Mouse (Mus musculus) macrophage (primary cell): ENCODE measurements around the gene Fam83b. TPM values are rescaled to one million over a fixed set of nuclear protein-coding genes. Genes with fewer than 3 reads are reported as not detected.

ENCODE experiments used
- H3K27ac ChIP-seq: fragments of 350-480 bp; formaldehyde crosslinking; 2 replicates; pipeline ENCODE4 v1.9.0; 2021
- H3K36me3 ChIP-seq: fragments of 350-480 bp; formaldehyde crosslinking; 2 replicates; pipeline ENCODE4 v1.9.0; 2021; ENCODE audit errors: inconsistent target
- H3K4me3 ChIP-seq: fragments of 350-480 bp; formaldehyde crosslinking; 2 replicates; pipeline ENCODE4 v1.9.0; 2021; ENCODE audit errors: inconsistent target
- H3K79me2 ChIP-seq: fragments of 350-480 bp; formaldehyde crosslinking; 2 replicates; pipeline ENCODE4 v1.9.0; 2021; ENCODE audit errors: inconsistent target
- WGBS: methylation state at CpG from one replicate; pipeline ENCODE4 v1.1.7; 2026; ENCODE audit warnings: inconsistent platforms; ENCODE audit not compliant: missing documents; 5-methylcytosine and 5-hydroxymethylcytosine counted together
- polyA plus RNA-seq: library from polyadenylated mRNA; stranded (reverse); fragments of 250-400 nt; gene quantifications from 3 replicates; pipeline ENCODE4 v1.2.4, GENCODE M21; 2018; ENCODE audit warnings: inconsistent platforms

The Fam83b gene
- polyA plus RNA-seq, 1 experiment from 2014 or later, result not detected

DNA sequence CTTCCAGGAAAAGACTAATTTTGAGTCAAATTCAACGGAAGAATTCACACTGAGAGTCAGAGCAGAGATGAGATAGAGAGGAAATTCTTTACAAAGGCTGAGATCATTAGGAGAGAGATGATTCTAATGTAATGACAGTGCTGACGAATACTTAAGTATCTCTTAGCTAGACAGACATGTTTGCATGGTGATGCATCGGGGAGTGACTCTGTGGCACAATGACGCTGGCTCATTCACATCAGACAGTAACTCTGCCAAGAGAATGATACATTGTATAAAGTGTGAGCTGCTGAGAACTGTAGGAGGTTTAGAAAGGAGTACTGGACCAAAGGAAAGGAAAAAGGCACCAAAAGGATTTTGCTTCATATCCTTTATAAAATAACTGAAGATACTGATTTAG is 26.2 kb downstream of the Fam83b start:
- WGBS, result 43% methylated on average over 4 of the region's 4 CpGs
- Histone ChIP-seq H3K36me3 (no peaks in the 10 kb centered on the region), H3K4me3 (no peak overlapping the region), H3K27ac (no peak overlapping the region), H3K79me2 (no peaks in the 10 kb centered on the region)

DNA sequence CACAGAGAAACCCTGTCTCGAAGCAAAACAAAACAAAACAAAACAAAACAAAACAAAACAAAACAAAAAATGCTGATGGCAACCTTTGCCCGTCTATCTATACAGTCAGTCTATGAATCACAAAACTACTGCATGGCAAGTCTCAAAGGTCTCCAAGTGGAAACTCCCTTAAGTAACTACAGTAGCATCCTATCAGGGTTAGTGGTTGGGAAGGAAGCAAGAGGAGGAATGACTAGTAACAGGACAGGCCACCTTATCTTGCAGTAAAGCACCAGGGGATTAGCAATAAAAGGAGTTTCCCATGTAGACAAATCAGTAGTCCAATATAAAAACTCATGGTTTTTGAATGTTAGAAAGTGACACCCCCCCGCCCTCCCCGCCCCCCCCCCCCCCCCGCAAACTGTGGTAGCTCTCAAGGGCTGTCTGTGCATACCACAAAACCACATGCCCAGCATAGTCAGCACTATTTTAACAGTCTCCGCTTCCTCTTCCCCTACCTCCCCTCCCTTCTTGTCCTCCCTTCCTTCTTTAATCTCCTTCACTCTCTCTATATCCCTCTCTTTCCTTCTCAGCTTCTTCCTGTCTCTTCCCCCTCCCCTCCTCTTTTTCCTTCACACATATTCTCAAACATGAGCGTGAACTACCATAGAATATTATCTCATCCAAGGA is 26.8 kb downstream of the Fam83b start:
- no peaks in the 10 kb centered on the region for H3K36me3 ChIP-seq
- WGBS, result 28% methylated on average over 7 of the region's 7 CpGs
- no peak overlapping the region for H3K27ac ChIP-seq
- H3K4me3 ChIP-seq, result no peak overlapping the region
- no peaks in the 10 kb centered on the region for H3K79me2 ChIP-seq

DNA sequence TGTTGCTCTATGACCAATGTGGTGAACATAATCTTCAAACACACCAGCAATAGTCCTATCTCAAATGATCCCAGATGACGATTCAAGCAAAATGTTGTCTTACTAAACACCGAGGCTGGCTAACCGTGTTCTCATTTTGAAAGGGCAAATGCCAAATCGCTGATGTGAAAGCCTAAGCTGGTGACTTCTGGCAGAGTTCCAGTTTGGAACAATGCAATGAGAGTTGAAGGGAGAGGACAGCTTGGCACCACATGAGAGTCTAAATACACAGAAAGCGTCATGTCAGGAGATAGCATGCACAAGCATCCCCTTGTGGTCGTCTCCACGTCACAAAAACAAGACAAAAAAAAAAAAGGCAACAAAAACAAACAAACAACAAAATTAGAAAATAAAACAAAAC is 27.6 kb downstream of the Fam83b start:
- WGBS, result 46% methylated on average over 7 of the region's 7 CpGs
- no peaks in the 10 kb centered on the region for H3K36me3 ChIP-seq

DNA sequence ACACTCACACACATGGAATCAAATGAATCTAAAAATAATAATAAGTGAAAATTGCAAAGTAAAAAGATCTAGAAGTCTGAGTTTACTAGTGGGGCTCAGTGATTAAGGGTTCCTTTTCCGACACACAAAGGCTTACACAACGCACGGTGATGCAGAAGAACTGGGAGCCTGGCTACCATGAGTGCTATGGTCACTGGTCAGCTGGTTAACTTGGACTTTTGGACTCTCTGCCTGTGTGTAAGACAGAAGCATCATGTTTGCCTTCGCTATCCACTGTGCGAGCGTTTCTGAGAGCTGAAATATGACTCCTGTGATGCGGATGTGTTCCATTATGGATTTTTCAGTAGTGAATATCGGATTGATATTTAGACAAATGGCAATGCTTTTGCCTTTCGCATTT is 30.9 kb downstream of the Fam83b start:
- 93% methylated on average over 8 of the region's 9 CpGs for WGBS
- H3K79me2 ChIP-seq, result no peaks in the 10 kb centered on the region
- no peak overlapping the region for H3K27ac ChIP-seq
- H3K4me3 ChIP-seq, result no peak overlapping the region
- no peaks in the 10 kb centered on the region for H3K36me3 ChIP-seq

More for the DNA sequence above, 27.6 kb downstream of the Fam83b start:
- Histone ChIP-seq H3K4me3 (no peak overlapping the region), H3K27ac (no peak overlapping the region), H3K79me2 (no peaks in the 10 kb centered on the region)

DNA sequence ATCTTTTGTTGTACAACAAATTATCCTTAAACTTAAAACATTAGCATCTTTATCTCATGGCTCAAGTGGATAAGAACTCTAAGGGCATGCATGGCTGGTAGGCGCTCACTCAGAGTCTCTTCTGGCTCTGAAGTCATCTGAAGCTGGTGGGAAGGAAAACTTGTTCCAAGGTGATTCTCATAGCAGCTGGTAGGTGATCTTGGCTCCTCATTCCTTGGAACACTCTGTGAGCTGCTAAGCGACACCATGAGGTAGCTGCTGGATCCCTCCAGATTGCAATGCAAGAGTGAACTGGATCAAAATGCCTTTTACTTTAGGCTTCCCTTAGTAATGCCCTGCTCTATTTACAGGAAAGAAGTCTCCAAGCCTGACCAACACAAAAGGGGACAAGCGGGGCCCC is 34.5 kb downstream of the Fam83b start:
- H3K4me3 ChIP-seq, result no peak overlapping the region
- no peaks in the 10 kb centered on the region for H3K79me2 ChIP-seq
- H3K36me3 ChIP-seq, result no peaks in the 10 kb centered on the region
- WGBS, result 97% methylated on average over 3 of the region's 3 CpGs
- H3K27ac ChIP-seq, result no peak overlapping the region

DNA sequence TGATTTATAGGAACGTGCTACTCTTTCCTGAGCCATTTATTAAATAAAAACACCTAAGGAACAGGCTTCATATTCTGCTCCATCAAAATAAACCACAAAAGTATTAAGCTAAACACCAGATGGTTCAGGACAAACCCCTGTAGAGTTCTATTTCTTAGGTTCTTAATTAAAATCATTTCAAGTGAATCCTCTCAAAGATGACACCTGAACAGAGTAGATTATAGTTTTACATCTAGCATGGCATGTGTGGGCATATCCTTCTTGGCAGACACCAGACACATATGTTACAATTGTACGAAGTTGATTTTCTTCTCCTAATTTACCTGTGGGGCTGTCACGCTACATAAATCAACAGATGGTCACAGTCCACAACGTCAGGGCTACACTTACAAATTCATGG is 35.5 kb downstream of the Fam83b start:
- Histone ChIP-seq H3K27ac (no peak overlapping the region), H3K36me3 (no peaks in the 10 kb centered on the region), H3K4me3 (no peak overlapping the region), H3K79me2 (no peaks in the 10 kb centered on the region)
- WGBS, result 85% methylated on average over 4 of the region's 4 CpGs

DNA sequence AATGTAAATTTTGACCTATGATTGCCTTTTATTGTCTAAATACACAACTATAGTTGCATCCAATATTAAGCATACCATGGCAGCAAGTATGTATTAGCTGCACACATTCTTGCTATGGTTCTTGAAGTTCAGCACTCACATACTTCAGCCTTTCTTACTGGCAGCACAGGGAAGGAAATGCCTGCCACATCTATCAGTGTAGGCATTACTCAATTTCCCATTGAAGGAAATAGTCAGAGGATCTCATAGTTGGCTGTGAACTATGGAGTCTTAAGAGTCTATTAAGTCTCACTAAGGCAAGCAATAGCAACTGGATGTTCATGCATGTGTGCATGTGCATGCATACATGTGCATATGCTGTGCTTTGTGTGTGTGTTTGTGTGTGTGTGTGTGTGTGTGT is 41.3 kb downstream of the Fam83b start:
- H3K4me3 ChIP-seq, result no peak overlapping the region
- H3K27ac ChIP-seq, result no peak overlapping the region
- H3K79me2 ChIP-seq, result no peaks in the 10 kb centered on the region
- no peaks in the 10 kb centered on the region for H3K36me3 ChIP-seq

DNA sequence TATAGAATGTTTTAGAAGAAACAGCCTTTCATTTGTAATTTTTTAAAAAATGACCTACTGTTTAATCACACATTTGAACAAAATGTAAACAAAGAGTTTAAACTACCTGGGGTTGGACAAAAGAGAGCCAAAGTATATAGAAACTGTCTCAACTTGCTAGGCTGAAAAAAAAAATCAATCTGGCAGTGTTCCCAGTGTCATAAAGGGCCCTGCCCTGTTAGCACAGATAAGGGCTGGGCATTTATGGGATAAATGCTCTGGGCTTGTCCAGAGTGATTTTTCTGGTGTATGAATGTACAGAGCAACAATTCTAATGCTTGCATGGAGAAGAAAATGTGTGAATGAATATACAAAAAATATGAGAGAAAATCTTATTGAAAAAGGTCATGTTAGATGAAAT is 43.8 kb downstream of the Fam83b start:
- no peaks in the 10 kb centered on the region for H3K36me3 ChIP-seq
- H3K27ac ChIP-seq, result no peak overlapping the region
- H3K4me3 ChIP-seq, result no peak overlapping the region
- H3K79me2 ChIP-seq, result no peaks in the 10 kb centered on the region

DNA sequence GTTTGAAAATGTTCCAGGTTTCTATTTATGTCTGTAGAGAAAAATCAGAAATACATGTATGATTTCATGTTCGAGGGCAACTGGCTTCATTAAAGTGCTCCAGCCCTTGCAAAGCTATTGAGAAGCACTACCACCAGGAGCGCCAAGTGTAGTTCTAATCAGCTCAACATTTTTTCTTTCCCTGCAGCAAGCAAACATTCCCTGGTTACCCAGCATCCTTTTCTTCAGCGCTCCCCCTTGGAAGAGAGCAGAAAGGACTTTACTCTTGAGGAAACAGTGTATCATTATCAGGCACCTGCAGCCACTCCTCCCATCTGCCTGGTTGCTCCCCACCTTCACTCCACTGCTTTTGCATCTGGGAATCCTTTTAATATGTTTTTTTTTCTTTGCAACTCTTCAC is 45.3 kb downstream of the Fam83b start:
- H3K79me2 ChIP-seq, result no peaks in the 10 kb centered on the region
- no peak overlapping the region for H3K4me3 ChIP-seq
- H3K36me3 ChIP-seq, result no peaks in the 10 kb centered on the region
- no peak overlapping the region for H3K27ac ChIP-seq
- WGBS, result 92% methylated on average over 3 of the region's 3 CpGs

DNA sequence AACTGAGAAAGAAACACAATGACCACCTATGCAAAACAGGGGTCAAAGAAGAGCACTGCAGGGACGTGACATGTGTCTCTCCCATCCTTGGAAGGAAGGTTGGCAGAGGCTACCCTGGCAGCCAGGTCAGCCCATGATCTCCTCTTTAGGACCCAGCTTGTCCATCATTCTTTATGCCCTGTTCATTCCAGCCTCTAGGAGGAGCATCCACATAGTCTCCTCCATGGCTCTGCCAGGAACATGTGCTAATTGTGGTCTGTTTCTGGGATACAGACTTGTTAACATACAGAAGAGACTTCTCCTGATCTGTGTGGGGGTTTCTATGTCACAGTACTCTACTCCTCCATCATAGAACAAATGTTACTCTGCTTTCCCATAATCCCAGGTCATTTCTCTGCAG is 48.3 kb downstream of the Fam83b start:
- 85% methylated on average over 1 of the region's 1 CpGs for WGBS

DNA sequence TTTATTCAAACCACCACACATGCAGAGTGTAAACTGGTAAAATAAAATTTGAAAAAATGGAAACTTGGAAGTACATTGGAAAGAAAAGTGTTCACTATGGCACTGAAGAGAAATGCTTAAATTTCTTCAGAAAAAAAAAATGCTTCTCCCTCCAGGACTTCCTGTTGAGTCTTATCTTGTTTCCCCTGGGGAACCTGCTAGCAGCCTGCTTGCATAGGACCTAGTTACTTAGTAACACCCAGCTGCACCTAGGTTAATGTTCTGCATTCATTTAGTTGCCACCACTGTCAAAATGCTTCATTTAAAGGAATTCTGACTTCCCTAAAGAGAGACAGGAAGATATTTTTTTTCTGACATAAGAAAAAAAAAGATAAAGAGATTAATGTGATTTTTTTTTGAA is 61.3 kb downstream of the Fam83b start:
- Histone ChIP-seq H3K79me2 (no peaks in the 10 kb centered on the region), H3K36me3 (no peaks in the 10 kb centered on the region), H3K27ac (no peak overlapping the region), H3K4me3 (no peak overlapping the region)

More for the DNA sequence above, 48.3 kb downstream of the Fam83b start:
- Histone ChIP-seq H3K27ac (no peak overlapping the region), H3K4me3 (no peak overlapping the region), H3K36me3 (no peaks in the 10 kb centered on the region), H3K79me2 (no peaks in the 10 kb centered on the region)

DNA sequence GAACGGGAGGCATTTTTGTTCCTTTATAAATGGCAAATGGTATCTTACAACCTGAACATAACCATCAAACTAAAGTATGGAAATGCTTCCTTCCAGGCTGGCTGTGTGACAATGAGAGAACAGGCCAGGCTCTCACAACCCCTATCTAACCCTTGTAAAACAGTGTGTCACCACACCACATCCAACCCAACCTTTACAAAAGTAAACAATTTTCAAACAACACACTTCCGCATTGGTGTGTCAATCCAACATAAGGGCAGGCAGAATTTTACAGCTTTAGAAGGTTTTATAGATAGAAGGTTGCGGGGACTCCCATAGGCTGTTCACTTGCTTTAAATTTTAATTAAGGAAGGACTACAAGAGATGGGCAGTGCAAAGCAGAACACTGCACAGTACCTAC is 77.2 kb downstream of the Fam83b start:
- Histone ChIP-seq H3K36me3 (no peaks in the 10 kb centered on the region), H3K79me2 (no peaks in the 10 kb centered on the region), H3K4me3 (no peak overlapping the region), H3K27ac (no peak overlapping the region)
- 95% methylated on average over 3 of the region's 3 CpGs for WGBS

DNA sequence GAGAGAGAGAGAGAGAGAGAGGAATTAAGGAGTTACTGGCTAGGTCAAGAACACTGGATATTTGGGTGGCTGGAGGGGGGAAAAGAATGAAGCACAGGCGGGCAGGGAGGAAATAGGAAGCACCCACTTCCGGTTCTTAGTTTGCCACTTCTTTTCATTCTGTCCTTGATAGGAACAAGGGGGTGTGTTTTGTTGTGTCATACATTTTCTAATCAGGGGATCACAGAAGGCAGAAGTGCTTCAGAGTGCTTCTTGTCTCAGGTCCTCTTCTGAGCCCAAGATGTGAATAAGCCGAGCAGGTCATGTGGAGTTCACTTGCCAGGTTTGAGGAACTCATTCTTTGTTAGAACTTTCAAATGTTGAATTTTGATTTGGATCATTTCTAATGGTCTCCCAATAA is 86.8 kb downstream of the Fam83b start:
- H3K79me2 ChIP-seq, result no peaks in the 10 kb centered on the region
- WGBS, result 9% methylated on average over 3 of the region's 3 CpGs
- no peak overlapping the region for H3K27ac ChIP-seq
- H3K36me3 ChIP-seq, result no peaks in the 10 kb centered on the region
- H3K4me3 ChIP-seq, result no peak overlapping the region

DNA sequence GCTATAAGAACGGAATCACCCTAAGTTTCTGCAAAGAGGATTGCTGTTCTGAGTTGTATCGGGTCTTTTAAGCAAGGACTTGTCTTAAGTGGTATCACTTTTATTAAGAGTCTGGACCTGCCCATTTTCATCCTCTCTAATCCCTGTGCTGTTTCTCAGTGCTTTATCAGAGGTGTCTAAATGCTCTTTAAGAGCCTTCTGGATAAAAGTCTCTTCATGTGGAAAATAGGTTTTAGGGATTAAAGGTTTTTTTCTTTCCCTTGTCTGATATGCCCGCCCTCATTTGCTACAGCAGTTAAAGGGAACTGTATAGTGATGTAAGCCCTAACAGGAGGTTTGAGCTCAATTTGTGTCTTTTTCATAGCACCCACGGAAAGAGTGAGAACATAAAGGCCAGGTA is 97.4 kb downstream of the Fam83b start:
- no peak overlapping the region for H3K27ac ChIP-seq
- H3K36me3 ChIP-seq, result no peaks in the 10 kb centered on the region
- WGBS, result 84% methylated on average over 4 of the region's 4 CpGs
- H3K4me3 ChIP-seq, result no peak overlapping the region
- no peaks in the 10 kb centered on the region for H3K79me2 ChIP-seq

DNA sequence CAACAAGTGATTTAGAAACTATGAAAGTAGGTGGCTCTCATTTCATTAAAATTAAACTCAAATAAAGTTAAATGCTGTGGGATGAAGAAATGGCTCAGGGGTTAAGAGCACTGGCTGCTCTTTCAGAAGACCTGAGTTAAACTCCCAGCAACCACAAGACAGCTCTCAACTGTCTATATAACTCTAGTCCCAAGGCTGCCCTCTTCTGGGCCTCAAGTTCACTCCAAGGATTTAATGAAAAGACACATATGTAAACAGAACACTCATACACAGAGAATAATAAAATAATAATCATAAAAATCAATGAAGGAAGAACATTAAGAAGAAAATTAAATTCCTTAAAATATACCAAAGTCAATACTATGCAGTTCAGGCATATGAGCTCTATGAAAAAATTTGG is 105.4 kb downstream of the Fam83b start:
- H3K4me3 ChIP-seq, result no peak overlapping the region
- H3K27ac ChIP-seq, result no peak overlapping the region
- no peaks in the 10 kb centered on the region for H3K36me3 ChIP-seq
- H3K79me2 ChIP-seq, result no peaks in the 10 kb centered on the region

DNA sequence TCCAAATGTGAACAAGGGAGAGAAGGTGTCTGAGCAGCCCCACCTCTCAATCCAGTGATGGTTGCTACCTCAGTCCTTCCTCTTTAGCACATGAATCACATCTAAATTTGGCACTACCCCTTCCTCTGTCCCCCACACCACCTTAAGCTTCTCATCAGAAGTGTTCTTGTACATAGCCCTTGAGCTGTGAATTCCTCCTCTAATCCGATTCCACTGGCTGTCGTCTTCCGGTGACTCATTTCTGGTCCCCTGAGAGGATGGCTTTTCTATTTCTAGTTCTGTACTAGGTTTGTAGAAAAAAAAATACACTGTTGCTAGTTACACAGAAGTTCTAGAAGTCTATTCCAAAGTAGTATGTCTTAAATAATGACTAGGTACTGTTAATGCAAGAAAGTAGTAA is 111.2 kb downstream of the Fam83b start:
- WGBS, result 95% methylated on average over 3 of the region's 3 CpGs
- H3K79me2 ChIP-seq, result no peaks in the 10 kb centered on the region
- no peak overlapping the region for H3K27ac ChIP-seq
- no peak overlapping the region for H3K4me3 ChIP-seq
- no peaks in the 10 kb centered on the region for H3K36me3 ChIP-seq
